Comparison of ENCODE assay signal across 8 mouse cellular contexts in the genomic region with DNA sequence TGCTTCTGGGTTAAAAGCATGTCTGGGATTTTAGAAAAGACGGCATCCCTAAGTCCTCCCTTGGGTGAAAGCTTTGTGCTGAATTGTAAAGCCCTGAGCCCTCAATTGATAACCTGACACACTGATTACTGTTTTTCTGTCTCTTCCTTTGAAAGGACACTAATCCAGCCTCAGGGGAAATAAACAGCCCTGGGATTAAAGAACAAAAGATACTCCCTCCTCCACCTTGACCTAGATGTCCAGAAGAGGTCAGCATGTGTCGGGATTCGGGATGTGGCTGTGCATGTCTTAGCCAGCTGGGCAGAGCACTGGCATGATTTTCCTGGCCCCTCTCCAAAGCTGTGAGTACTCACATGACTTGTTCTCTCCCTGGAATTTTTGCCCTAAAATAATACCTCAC.
A peak's percentile ranks its signal among the peaks of the same experiment; 100 is the strongest.
DNase-seq lines count a peak whose midpoint lies in the region; ATAC-seq and TF ChIP-seq lines count a peak whose summit lies in the region.

No protein-coding gene starts in this region.

- H3K4me3 ChIP-seq in kidney, postnatal 0 days (replicated peaks; ENCODE audit: low read depth, low read length) = no peak overlapping the region
- H3K4me3 ChIP-seq in liver, embryonic 11.5 days (ENCODE audit: low read depth, low read length) = no peak overlapping the region

- no peak overlapping the region for H3K4me2 ChIP-seq in kidney, postnatal 0 days (ENCODE audit: low read length)
- no peak overlapping the region for H3K4me2 ChIP-seq in liver, embryonic 11.5 days

- H3K4me1 ChIP-seq in kidney, postnatal 0 days (replicated peaks; ENCODE audit: insufficient read depth, low read length) = no peaks in the 10 kb centered on the region
- H3K4me1 ChIP-seq in liver, embryonic 11.5 days (replicated peaks; ENCODE audit: control insufficient read depth, insufficient read depth, low read length) = no peaks in the 10 kb centered on the region

- TF ChIP-seq CTCF in kidney, postnatal 0 days (IDR thresholded peaks at IDR 0.05; ENCODE audit: low read depth) = no peak

- H3K9ac ChIP-seq in kidney, postnatal 0 days (ENCODE audit: low read depth, low read length) = no peak overlapping the region
- no peak overlapping the region for H3K9ac ChIP-seq in liver, embryonic 11.5 days (ENCODE audit: low read depth, low read length)

- H3K9me3 ChIP-seq in kidney, postnatal 0 days (replicated peaks; ENCODE audit: low read length) = no peaks in the 10 kb centered on the region
- no peaks in the 10 kb centered on the region for H3K9me3 ChIP-seq in liver, embryonic 11.5 days (ENCODE audit: control insufficient read depth, low read length)

- 14% methylated on average over 3 of the region's 3 CpGs for WGBS in kidney, postnatal 0 days
- 33% methylated on average over 3 of the region's 3 CpGs for WGBS in liver, embryonic 11.5 days

- no peaks in the 10 kb centered on the region for H3K36me3 ChIP-seq in kidney, postnatal 0 days (ENCODE audit: insufficient read depth, low read length)
- H3K36me3 ChIP-seq in liver, embryonic 11.5 days (ENCODE audit: control insufficient read depth, insufficient read depth, low read length) = no peaks in the 10 kb centered on the region

- peak; percentile 1 to 2 for DNase-seq in heart, adult 18-20 months
- DNase-seq in heart, postnatal 36 days = no peak
- DNase-seq in Muller cell, postnatal 12 days (ENCODE audit: inconsistent ontology term) = peak; percentile 66
- peak; percentile 20 to 25 for DNase-seq in cerebellum, postnatal 36 days
- DNase-seq in kidney, postnatal 0 days (ENCODE audit: low spot score) = peak; percentile 0
- DNase-seq in liver, embryonic 11.5 days (ENCODE audit: low spot score) = no peak
- DNase-seq in urinary bladder, postnatal 36 days (ENCODE audit: low spot score in 2 of 2) = no peak

- intact Hi-C loops in heart, postnatal 36 days (cut with DNase I) = no loop called here

- no peaks in the 10 kb centered on the region for H3K27me3 ChIP-seq in kidney, postnatal 0 days (ENCODE audit: insufficient read depth, low read length)
- no peaks in the 10 kb centered on the region for H3K27me3 ChIP-seq in liver, embryonic 11.5 days (replicated peaks; ENCODE audit: control insufficient read depth, insufficient read depth, low read length)

- ATAC-seq in kidney, postnatal 0 days (replicated peaks; ENCODE audit: low FRiP score, low read depth) = no peak
- ATAC-seq in liver, embryonic 11.5 days (replicated peaks; ENCODE audit: low FRiP score) = no peak
- ATAC-seq in CD4-positive, CD25-positive, alpha-beta regulatory T cell, adult 4 months = no peak

- no peak overlapping the region for H3K27ac ChIP-seq in kidney, postnatal 0 days
- H3K27ac ChIP-seq in liver, embryonic 11.5 days (ENCODE audit: low read depth, low read length) = no peak overlapping the region

Comparison
In these comparisons a context has a peak if more than half of its experiments do, and no peak if none do; other contexts are left out.
1. DNase-seq: peak in heart, adult 18-20 months (2 of 2), Muller cell, postnatal 12 days (single experiment), cerebellum, postnatal 36 days (2 of 2) and kidney, postnatal 0 days (single experiment); none in heart, postnatal 36 days (0 of 2), liver, embryonic 11.5 days (single experiment) and urinary bladder, postnatal 36 days (0 of 2).